Mouse (Mus musculus) bone marrow, adult 2 months (tissue): ENCODE data around the gene Dkk3.

Source experiments
- CTCF ChIP-seq: fragments of 200-500 bp; IDR thresholded peaks from 2 replicates; pipeline ENCODE4 v1.5.1; 2011; ENCODE audit warnings: low read length, control low read depth; ENCODE audit not compliant: control insufficient read depth, insufficient read depth
- POLR2A ChIP-seq: fragments of 200-500 bp; IDR thresholded peaks from 2 replicates; pipeline ENCODE4 v1.6.1; 2011; ENCODE audit warnings: low read depth, mild to moderate bottlenecking, control low read depth, low read length, borderline replicate concordance; ENCODE audit not compliant: control insufficient read depth

DNA sequence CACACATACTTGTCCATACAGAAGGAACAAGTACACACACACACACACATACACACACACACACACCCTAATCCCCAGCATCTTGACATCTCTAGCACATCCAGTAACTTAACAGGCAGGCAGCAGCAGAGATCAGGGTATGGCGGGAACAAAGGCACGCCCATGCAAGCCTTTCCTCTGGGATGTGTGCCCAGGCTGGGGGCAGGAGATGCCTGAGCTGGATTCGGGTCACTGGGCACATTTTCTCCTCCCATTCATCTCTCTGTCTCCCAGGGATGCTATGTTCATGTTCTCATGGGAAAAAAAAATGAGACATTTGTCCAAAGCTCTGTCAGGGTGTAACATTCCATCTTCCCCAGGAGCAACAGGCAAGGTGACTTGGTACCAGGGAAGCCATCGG, 14.9 kb downstream of the Dkk3 start:
- TF ChIP-seq POLR2A (no peak), CTCF (no peak)
